Mouse (Mus musculus): Measurements from ENCODE around the gene Lrp2. TPM values are rescaled to one million over a fixed set of nuclear protein-coding genes. Genes with fewer than 3 reads are reported as not detected.

Lrp2 gene
- polyA plus RNA-seq, 1 experiment: not detected

GRCm38 (mm10) chr2:69376780-69377179, 209.1 kb downstream of the Lrp2 start:
- Histone ChIP-seq H3K4me3 (ENCODE audit: insufficient read depth, low read length) (no peak overlapping the region), H3K27ac (ENCODE audit: insufficient read depth, low read depth, low read length) (no peak overlapping the region), H3K4me1 (ENCODE audit: control insufficient read depth, insufficient read depth, low read length) (peaks cover 11% of the 10 kb centered on the region)
- TF ChIP-seq CTCF (IDR thresholded peaks at IDR 0.05; ENCODE audit: low read depth, low read length) (no peak), POLR2A (IDR thresholded peaks at IDR 0.05; ENCODE audit: borderline replicate concordance, low read depth, low read length) (no peak)

Other genes with a start within 250 kb of the Lrp2 start
- gene Abcb11, start 243.4 kb downstream of the Lrp2 start, polyA plus RNA-seq (2012; ENCODE audit: insufficient read depth, insufficient read length, missing spikeins): not detected in 2 replicates
- gene Dhrs9, start 205.6 kb downstream of the Lrp2 start, polyA plus RNA-seq (2012; ENCODE audit: insufficient read depth, insufficient read length, missing spikeins): 3.0 and 3.4 TPM in 2 replicates
- gene Bbs5, start 61.1 kb upstream of the Lrp2 start, polyA plus RNA-seq (2012; ENCODE audit: insufficient read depth, insufficient read length, missing spikeins): 5.7 and 6.5 TPM in 2 replicates
- gene Klhl41, start 84.1 kb upstream of the Lrp2 start, polyA plus RNA-seq (2012; ENCODE audit: insufficient read depth, insufficient read length, missing spikeins): not detected in 2 replicates
- 6.0 and 6.8 TPM in 2 replicates for gene Fastkd1, start 127.5 kb upstream of the Lrp2 start, polyA plus RNA-seq (2012; ENCODE audit: insufficient read depth, insufficient read length, missing spikeins)
- gene Ppig, start 136.5 kb upstream of the Lrp2 start, polyA plus RNA-seq (2012; ENCODE audit: insufficient read depth, insufficient read length, missing spikeins): 134 and 138 TPM in 2 replicates
- gene Ccdc173, start 203.5 kb upstream of the Lrp2 start, polyA plus RNA-seq (2012; ENCODE audit: insufficient read depth, insufficient read length, missing spikeins): 3.7 and 4.5 TPM in 2 replicates
- 16.7 and 17.1 TPM in 2 replicates for gene Phospho2, start 203.6 kb upstream of the Lrp2 start, polyA plus RNA-seq (2012; ENCODE audit: insufficient read depth, insufficient read length, missing spikeins)
- gene Klhl23, start 235.9 kb upstream of the Lrp2 start, polyA plus RNA-seq (2012; ENCODE audit: insufficient read depth, insufficient read length, missing spikeins): 0.23 and 0.39 TPM in 2 replicates

Data from bone marrow macrophage, adult 2 months (primary cell).